Mouse (Mus musculus) G1E (cell line): ENCODE results near the gene 2810408A11Rik. TPM values are rescaled to one million over a fixed set of nuclear protein-coding genes. Genes with fewer than 3 reads are reported as not detected.
"Not testable (repeated sequence)": the region's sequence is repeated elsewhere in the genome, so short reads cannot be mapped to it uniquely, and the experiment has no call there.

Experiments
- ATAC-seq: 2 replicates; pipeline ENCODE4 v1.8.0; 2016; ENCODE audit warnings: mild to moderate bottlenecking; ENCODE audit not compliant: insufficient number of reproducible peaks, poor library complexity, low FRiP score, severe bottlenecking; ENCODE audit errors: extremely low read depth
- DNase-seq: peaks from one replicate; pipeline ENCODE4 v3.0.0; 2012; ENCODE audit warnings: low spot score
- H3K27me3 ChIP-seq: 2 replicates; pipeline ENCODE4 v1.6.1; 2012; ENCODE audit warnings: mild to moderate bottlenecking, low read length, inconsistent platforms; ENCODE audit not compliant: insufficient read depth
- H3K36me3 ChIP-seq: replicated peaks from 2 replicates; pipeline ENCODE3; 2012; ENCODE audit warnings: mild to moderate bottlenecking, inconsistent platforms
- H3K4me1 ChIP-seq: 2 replicates; pipeline ENCODE4 v1.6.1; 2012; ENCODE audit warnings: low read depth, low read length, inconsistent platforms, mixed read lengths; ENCODE audit not compliant: insufficient read depth
- H3K4me3 ChIP-seq: 2 replicates; pipeline ENCODE4 v1.5.1; 2012; ENCODE audit warnings: low read depth, mild to moderate bottlenecking, inconsistent platforms, low read length, moderate library complexity, mixed read lengths
- H3K9me3 ChIP-seq: replicated peaks from 2 replicates; pipeline ENCODE4 v1.6.1; 2012; ENCODE audit warnings: inconsistent platforms
- CTCF ChIP-seq: IDR thresholded peaks from 2 replicates; pipeline ENCODE4 v1.5.1; 2012; ENCODE audit warnings: low read depth, low read length, inconsistent platforms, mixed read lengths
- GATA1 ChIP-seq: IDR thresholded peaks from 2 replicates; pipeline ENCODE4 v1.6.1; 2012; ENCODE audit warnings: borderline replicate concordance, low read length, inconsistent platforms, mixed read lengths
- GATA2 ChIP-seq: IDR thresholded peaks from 2 replicates; pipeline ENCODE4 v1.6.1; 2012; ENCODE audit warnings: low read depth, low read length, inconsistent platforms, borderline replicate concordance
- POLR2AphosphoS5 ChIP-seq: IDR thresholded peaks from 2 replicates; pipeline ENCODE4 v1.6.1; 2012; ENCODE audit warnings: low read depth, low read length, inconsistent platforms; ENCODE audit not compliant: insufficient replicate concordance
- TAL1 ChIP-seq: conservative IDR thresholded peaks from 2 replicates; pipeline ENCODE4 v1.6.1; 2012; ENCODE audit warnings: low read depth, low read length, inconsistent platforms, mixed read lengths
- polyA plus RNA-seq: library from polyadenylated mRNA; stranded (reverse); fragments of >175 nt; gene quantifications from 2 replicates; pipeline ENCODE4 v1.2.3, GENCODE M21; 2012
- total RNA-seq, 2 experiments: library from RNA; stranded (forward) in 1 of 2; stranded (reverse) in 1 of 2; fragments of 200-1000 nt in 1 of 2; fragments of >200 nt in 1 of 2; fragmentation: Nextera tagmentation in 1 of 2; gene quantifications; 2 replicates each; pipeline ENCODE4 v1.2.3; 2014 to 2017

2810408A11Rik gene
- total and polyA plus RNA-seq, 3 experiments, result 1.2 to 6.6 (median 4.4) TPM

GRCm38 (mm10) chr11:69917379-69917948, 16.7 kb upstream of the 2810408A11Rik start:
- ATAC-seq, result no peak
- Histone ChIP-seq H3K27me3 (no peaks in the 10 kb centered on the region), H3K36me3 (peaks cover 77% of the 10 kb centered on the region), H3K4me1 (peaks cover 66% of the 10 kb centered on the region), H3K4me3 (peak overlapping the region; percentile 55; the same call in 1 of the 2 replicates), H3K9me3 (no peaks in the 10 kb centered on the region)
- no peak for TF ChIP-seq POLR2AphosphoS5
- no peak for TF ChIP-seq GATA1
- no peak for TF ChIP-seq GATA2
- no peak for TF ChIP-seq TAL1
- TF ChIP-seq CTCF, result no peak
- no peak for DNase-seq

GRCm38 (mm10) chr11:69916652-69917378, 16.0 kb upstream of the 2810408A11Rik start:
- peaks cover 68% of the 10 kb centered on the region for H3K4me1 ChIP-seq
- not testable (repeated sequence) for DNase-seq, H3K27me3 ChIP-seq, ATAC-seq, H3K9me3 ChIP-seq
- peaks cover 84% of the 10 kb centered on the region for H3K36me3 ChIP-seq
- peak overlapping the region; percentile 91; the same call in 1 of the 2 replicates for H3K4me3 ChIP-seq

GRCm38 (mm10) chr11:69915667-69916627, 15.2 kb upstream of the 2810408A11Rik start:
- DNase-seq, result peak; percentile 64
- peaks cover 92% of the 10 kb centered on the region for H3K36me3 ChIP-seq

GRCm38 (mm10) chr11:69914917-69915430, 14.2 kb upstream of the 2810408A11Rik start:
- DNase-seq, result no peak
- Histone ChIP-seq H3K36me3 (peaks cover 96% of the 10 kb centered on the region), H3K9me3 (no peaks in the 10 kb centered on the region), H3K27me3 (no peaks in the 10 kb centered on the region), H3K4me3 (peak overlapping the region; percentile 91), H3K4me1 (peaks cover 79% of the 10 kb centered on the region)
- no peak for TF ChIP-seq TAL1
- TF ChIP-seq POLR2AphosphoS5, result peak; percentile 90; the same call in 1 of the 2 replicates
- no peak for ATAC-seq

More at GRCm38 (mm10) chr11:69915667-69916627, 15.2 kb upstream of the 2810408A11Rik start:
- Histone ChIP-seq H3K4me1 (peaks cover 75% of the 10 kb centered on the region), H3K4me3 (peak overlapping the region; percentile 91), H3K27me3 (no peaks in the 10 kb centered on the region), H3K9me3 (no peaks in the 10 kb centered on the region)
- ATAC-seq, result peak; percentile 29; the same call in 1 of the 2 replicates
- peak; percentile 96 for TF ChIP-seq TAL1
- no peak for TF ChIP-seq GATA2
- TF ChIP-seq GATA1, result no peak
- TF ChIP-seq POLR2AphosphoS5, result peak; percentile 87; the same call in 1 of the 2 replicates
- 0 out of 2 replicates have a peak, but pooled peaks have one; percentile 19 for TF ChIP-seq CTCF

GRCm38 (mm10) chr11:69914372-69914764, 13.6 kb upstream of the 2810408A11Rik start:
- H3K27me3 ChIP-seq, result no peaks in the 10 kb centered on the region
- H3K4me3 ChIP-seq, result peak overlapping the region; percentile 91
- peaks cover 79% of the 10 kb centered on the region for H3K4me1 ChIP-seq
- TF ChIP-seq CTCF (no peak), POLR2AphosphoS5 (no peak; the same call in 1 of the 2 replicates), GATA2 (no peak), TAL1 (no peak), GATA1 (no peak)
- H3K9me3 ChIP-seq, result no peaks in the 10 kb centered on the region
- ATAC-seq (no peak), DNase-seq (no peak)
- peaks cover 96% of the 10 kb centered on the region for H3K36me3 ChIP-seq
